Mouse (Mus musculus) spleen, postnatal 0 days (tissue): Measurements from ENCODE around the gene Btbd35f10. TPM values are rescaled to one million over a fixed set of nuclear protein-coding genes. Genes with fewer than 3 reads are reported as not detected.

Source experiments
- polyA plus RNA-seq: library from polyadenylated mRNA; unstranded; fragments of >200 nt; fragmentation: Nextera tagmentation; extraction: Ambion mirVana; gene quantifications from 2 replicates; pipeline ENCODE4 v1.2.1, GENCODE M21; 2015

Gene Btbd35f10
- polyA plus RNA-seq: not detected in 2 replicates

DNA sequence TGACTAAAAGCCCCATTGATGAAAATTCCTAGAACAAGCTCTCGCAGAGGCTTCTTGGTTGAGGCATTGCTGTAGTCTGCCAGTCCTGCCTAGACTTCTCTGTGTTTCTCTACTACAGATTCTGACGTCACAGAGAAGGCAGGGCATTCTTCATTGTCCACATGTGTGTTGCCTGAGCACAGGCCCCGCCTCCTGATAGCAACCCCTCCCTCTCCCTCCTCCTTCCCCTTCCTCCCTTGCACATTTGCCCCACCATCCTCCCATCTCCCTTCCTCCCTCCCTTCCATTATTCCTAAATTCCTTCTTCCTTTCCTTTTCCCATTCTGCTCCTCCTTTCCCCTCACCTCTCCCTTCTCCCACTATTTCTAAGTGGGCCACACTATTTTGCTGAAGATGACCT, at the start of gene Btbd35f10:
TSS of gene Btbd35f10 (minus strand) at position 101 of the 400 bp plus-strand sequence.

Other genes with a start within 250 kb of the Btbd35f10 start
- not detected in 2 replicates for gene Btbd35f18, start 52.7 kb downstream of the Btbd35f10 start, polyA plus RNA-seq
- gene Btbd35f16, start 204.1 kb upstream of the Btbd35f10 start, polyA plus RNA-seq: not detected in 2 replicates